Mouse (Mus musculus) liver, embryonic 14.5 days (tissue): Measurements from ENCODE around the gene Commd2. TPM values are rescaled to one million over a fixed set of nuclear protein-coding genes. Genes with fewer than 3 reads are reported as not detected.

Experiments
- ATAC-seq: fragments of 200-750 bp; cut with Nextera tagmentation; 2 replicates; pipeline ENCODE4 v1.8.0; 2017; ENCODE audit warnings: moderate number of reproducible peaks, mild to moderate bottlenecking, moderate library complexity; ENCODE audit not compliant: insufficient read depth
- DNase-seq, 3 experiments: peaks; one replicate each; pipeline ENCODE4 v3.0.0-alpha.2; 2012 to 2013; ENCODE audit warnings: low read depth in 3 of 3, low spot score in 3 of 3
- H3K27ac ChIP-seq: fragments of 300-500 bp; sonication (generic); 2 replicates; pipeline ENCODE4 v1.5.1; 2014; ENCODE audit warnings: moderate library complexity, mild to moderate bottlenecking, control low read depth, inconsistent platforms
- H3K27me3 ChIP-seq: fragments of 300-500 bp; sonication (generic); 2 replicates; pipeline ENCODE4 v1.6.1; 2014; ENCODE audit warnings: mild to moderate bottlenecking, low read length, moderate library complexity; ENCODE audit not compliant: control insufficient read depth, insufficient read depth
- H3K36me3 ChIP-seq: fragments of 300-500 bp; sonication (generic); replicated peaks from 2 replicates; pipeline ENCODE4 v1.6.1; 2014; ENCODE audit warnings: low read depth; ENCODE audit not compliant: control insufficient read depth, insufficient read depth
- H3K4me1 ChIP-seq, 2 experiments: fragments of 200-500 bp in 1 of 2; fragments of 300-500 bp in 1 of 2; sonication (generic) in 1 of 2; replicated peaks; 2 replicates each; pipeline ENCODE4 v1.6.1; 2012 to 2014; ENCODE audit warnings: antibody characterized with exemption in 1 of 2, inconsistent platforms in 1 of 2, low read length in 1 of 2; ENCODE audit not compliant: control insufficient read depth in 2 of 2, insufficient read depth in 2 of 2
- H3K4me2 ChIP-seq: fragments of 300-500 bp; sonication (generic); 2 replicates; pipeline ENCODE4 v1.6.1; 2014; ENCODE audit warnings: low read depth, mild to moderate bottlenecking, control low read depth, moderate library complexity
- H3K4me3 ChIP-seq, 2 experiments: fragments of 200-500 bp in 1 of 2; fragments of 300-500 bp in 1 of 2; sonication (generic) in 1 of 2; 2 replicates each; pipeline ENCODE4 v1.5.1; 2012 to 2014; ENCODE audit warnings: low read depth in 2 of 2, low read length in 2 of 2, mild to moderate bottlenecking in 2 of 2, control low read depth in 1 of 2, inconsistent platforms in 1 of 2, moderate library complexity in 1 of 2; ENCODE audit not compliant: insufficient read depth in 1 of 2
- H3K9ac ChIP-seq: fragments of 300-500 bp; sonication (generic); replicated peaks from 2 replicates; pipeline ENCODE4 v1.6.1; 2014; ENCODE audit warnings: mild to moderate bottlenecking, control low read depth, moderate library complexity
- H3K9me3 ChIP-seq: fragments of 300-500 bp; sonication (generic); 2 replicates; pipeline ENCODE4 v1.6.1; 2016; ENCODE audit warnings: low read length, mixed read lengths; ENCODE audit not compliant: control insufficient read depth
- CTCF ChIP-seq: IDR thresholded peaks from 2 replicates; pipeline ENCODE4 v1.5.1; 2016; ENCODE audit warnings: antibody characterized with exemption, low read depth, control low read depth
- EP300 ChIP-seq: IDR thresholded peaks from 2 replicates; pipeline ENCODE4 v1.6.1; 2016; ENCODE audit warnings: antibody characterized with exemption, low read depth
- WGBS: fragments of 180-500 bp; shearing (Covaris S2); extraction: QIAGEN DNeasy Blood & Tissue Kit; methylation state at CpG from one replicate; pipeline ENCODE4 v1.1.7; 2014; ENCODE audit not compliant: insufficient replicate concordance; 5-methylcytosine and 5-hydroxymethylcytosine counted together
- polyA plus RNA-seq, 2 experiments: library from polyadenylated mRNA; depleted of rRNA in 1 of 2; stranded (reverse) in 1 of 2; unstranded in 1 of 2; fragments of >200 nt; fragmentation: Nextera tagmentation in 1 of 2; extraction: Ambion mirVana in 1 of 2; gene quantifications; 2 replicates each; pipeline versions ENCODE4 v1.2.1 to v1.2.3; 2012 to 2014

The Commd2 gene
- polyA plus RNA-seq, 2 experiments = 19.5 to 43.6 TPM

DNA sequence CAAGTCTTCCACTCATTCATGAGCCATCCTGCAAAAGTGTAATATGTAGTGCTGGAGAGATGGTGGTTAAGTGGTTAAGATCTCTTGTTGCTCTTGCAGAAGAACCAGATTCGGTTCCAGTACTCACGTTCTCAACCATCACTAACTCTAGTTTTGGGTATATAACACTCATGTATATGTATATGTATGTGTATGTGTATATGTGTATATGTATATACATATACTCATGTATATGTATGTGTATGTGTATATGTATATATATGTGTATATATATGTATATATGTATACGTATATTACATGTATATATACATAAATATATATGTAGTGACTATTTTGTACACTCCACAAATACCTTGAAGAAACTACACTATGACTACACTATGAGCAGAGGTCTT lies 347 bp upstream of the Commd2 start:
- Histone ChIP-seq H3K9me3 (no peaks in the 10 kb centered on the region), H3K9ac (peak overlapping the region; percentile 93), H3K4me1 (0 out of 4 replicates have a peak, but pooled peaks cover 0 to 2% of the 10 kb centered on the region in 2 experiments), H3K36me3 (0 out of 2 replicates have a peak, but pooled peaks cover 3% of the 10 kb centered on the region), H3K4me3 (peak overlapping the region; percentile 85), H3K4me2 (peak overlapping the region; percentile 73), H3K27me3 (no peaks in the 10 kb centered on the region), H3K27ac (no peak overlapping the region)
- ATAC-seq (no peak), DNase-seq (no peak)
- WGBS = 63% methylated on average over 3 of the region's 3 CpGs
- no peak for TF ChIP-seq EP300

- ATAC-seq (no peak), DNase-seq (no peak)
- TF ChIP-seq CTCF (no peak), EP300 (no peak)
- 74% methylated on average over 6 of the region's 6 CpGs for WGBS
- Histone ChIP-seq H3K9me3 (no peaks in the 10 kb centered on the region), H3K4me2 (no peak overlapping the region), H3K4me1 (no peaks in the 10 kb centered on the region), H3K27ac (no peak overlapping the region), H3K36me3 (peaks cover 4% of the 10 kb centered on the region), H3K4me3 (no peak overlapping the region), H3K9ac (no peak overlapping the region), H3K27me3 (no peaks in the 10 kb centered on the region)
These were observed 8.3 kb downstream of the Commd2 start for GRCm38 (mm10) chr3:57643191-57643590.

DNA sequence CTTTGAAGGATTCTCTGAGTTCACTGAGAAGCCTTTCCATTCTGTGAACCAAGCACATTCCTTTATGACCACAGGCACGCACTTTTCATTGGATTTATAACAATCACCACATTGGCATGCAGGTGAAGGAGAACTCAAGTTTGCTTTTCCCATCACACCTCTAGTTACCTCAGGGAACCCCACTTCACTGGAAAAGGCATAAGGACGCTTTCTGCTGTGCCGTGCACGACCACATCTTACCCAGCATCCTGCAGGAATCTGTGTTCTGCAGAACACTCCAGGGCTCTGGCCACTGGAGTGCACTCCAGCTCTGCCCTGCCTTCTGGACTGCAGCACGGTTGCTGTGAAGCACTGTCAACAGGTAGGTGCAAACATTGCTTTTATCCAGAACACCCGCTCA lies 13.9 kb downstream of the Commd2 start:
- H3K9ac ChIP-seq = no peak overlapping the region
- TF ChIP-seq CTCF (no peak), EP300 (no peak)
- no peaks in the 10 kb centered on the region for H3K4me1 ChIP-seq
- no peaks in the 10 kb centered on the region for H3K36me3 ChIP-seq
- no peaks in the 10 kb centered on the region for H3K9me3 ChIP-seq
- no peak overlapping the region for H3K4me2 ChIP-seq
- no peak for DNase-seq
- WGBS = 61% methylated on average over 6 of the region's 6 CpGs
- no peak overlapping the region for H3K27ac ChIP-seq
- H3K27me3 ChIP-seq = no peaks in the 10 kb centered on the region
- no peak for ATAC-seq
- no peak overlapping the region for H3K4me3 ChIP-seq

- Histone ChIP-seq H3K27ac (no peak overlapping the region), H3K4me1 (no peaks in the 10 kb centered on the region), H3K9ac (no peak overlapping the region), H3K27me3 (no peaks in the 10 kb centered on the region), H3K4me3 (no peak overlapping the region), H3K9me3 (no peaks in the 10 kb centered on the region), H3K36me3 (no peaks in the 10 kb centered on the region), H3K4me2 (no peak overlapping the region)
- DNase-seq = no peak
- TF ChIP-seq CTCF = no peak
- TF ChIP-seq EP300 = no peak
- no peak for ATAC-seq
- 54% methylated on average over 3 of the region's 3 CpGs for WGBS
These were observed 16.6 kb downstream of the Commd2 start for GRCm38 (mm10) chr3:57634763-57635487.

- no peaks in the 10 kb centered on the region for H3K36me3 ChIP-seq
- TF ChIP-seq EP300 (no peak), CTCF (no peak)
- ATAC-seq (no peak), DNase-seq (no peak)
- no peak overlapping the region for H3K9ac ChIP-seq
- H3K27ac ChIP-seq = no peak overlapping the region
- H3K4me2 ChIP-seq = no peak overlapping the region
- H3K27me3 ChIP-seq = no peaks in the 10 kb centered on the region
- WGBS = 56% methylated on average over 11 of the region's 11 CpGs
- H3K9me3 ChIP-seq = no peaks in the 10 kb centered on the region
- H3K4me1 ChIP-seq = no peaks in the 10 kb centered on the region
- H3K4me3 ChIP-seq = no peak overlapping the region
These were observed 24.5 kb downstream of the Commd2 start for GRCm38 (mm10) chr3:57626954-57627513.
